Mouse (Mus musculus) spleen, postnatal 10 days (tissue): ENCODE results near the gene Keap1.

ENCODE experiments used
- DNase-seq, 2 experiments: peaks; one replicate each; pipeline ENCODE4 v3.0.0; 2021 to 2022; ENCODE audit warnings: low spot score in 2 of 2

Keap1 gene

DNA sequence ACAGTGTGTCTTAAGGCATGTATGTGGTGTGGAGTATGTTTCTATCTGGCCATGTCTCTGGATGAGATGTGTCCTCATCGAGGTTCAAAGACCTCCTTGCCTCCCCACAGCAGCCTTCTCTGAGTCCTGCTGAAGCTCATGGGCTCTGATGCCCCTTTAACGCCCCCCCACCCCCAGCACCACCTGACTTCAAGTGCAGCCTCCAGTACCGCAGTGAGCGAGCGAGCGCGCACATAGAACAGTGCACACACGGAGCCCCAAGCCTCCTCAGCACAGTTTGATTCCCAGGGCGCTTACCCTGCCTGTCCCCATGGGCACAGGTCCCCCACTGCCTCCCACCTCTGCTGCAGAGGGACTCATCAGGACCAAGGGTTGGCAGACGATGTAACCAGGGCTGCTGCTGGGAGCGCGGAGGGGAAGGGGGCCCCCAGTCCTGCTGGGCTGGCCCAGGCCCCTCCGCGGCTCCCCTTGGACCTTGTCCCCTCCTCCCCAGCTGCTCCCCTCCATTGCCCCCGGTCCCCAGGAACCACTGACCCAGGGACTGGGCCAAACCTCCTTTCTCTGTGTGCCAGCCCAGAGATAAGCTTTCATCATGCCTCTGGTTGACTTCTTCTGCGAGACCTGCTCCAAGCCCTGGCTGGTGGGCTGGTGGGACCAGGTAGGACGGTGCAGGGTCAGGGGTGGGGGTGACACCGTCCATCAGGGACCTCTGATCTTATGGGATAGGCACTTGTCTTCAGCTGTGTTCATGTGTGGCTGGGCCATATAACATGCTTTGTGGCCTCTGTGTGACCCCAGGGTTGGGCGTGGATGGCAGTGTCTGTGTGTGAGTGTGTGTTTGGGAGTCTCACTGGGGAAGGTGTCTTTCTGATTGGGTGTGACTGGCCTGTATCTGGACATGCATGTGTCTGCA is 42.4 kb downstream of the Keap1 start:
- no peak for DNase-seq

GRCm38 (mm10) chr9:21195736-21196505 is 43.2 kb downstream of the Keap1 start:
- DNase-seq = peak in 1 of 2 experiments; percentile 39

DNA sequence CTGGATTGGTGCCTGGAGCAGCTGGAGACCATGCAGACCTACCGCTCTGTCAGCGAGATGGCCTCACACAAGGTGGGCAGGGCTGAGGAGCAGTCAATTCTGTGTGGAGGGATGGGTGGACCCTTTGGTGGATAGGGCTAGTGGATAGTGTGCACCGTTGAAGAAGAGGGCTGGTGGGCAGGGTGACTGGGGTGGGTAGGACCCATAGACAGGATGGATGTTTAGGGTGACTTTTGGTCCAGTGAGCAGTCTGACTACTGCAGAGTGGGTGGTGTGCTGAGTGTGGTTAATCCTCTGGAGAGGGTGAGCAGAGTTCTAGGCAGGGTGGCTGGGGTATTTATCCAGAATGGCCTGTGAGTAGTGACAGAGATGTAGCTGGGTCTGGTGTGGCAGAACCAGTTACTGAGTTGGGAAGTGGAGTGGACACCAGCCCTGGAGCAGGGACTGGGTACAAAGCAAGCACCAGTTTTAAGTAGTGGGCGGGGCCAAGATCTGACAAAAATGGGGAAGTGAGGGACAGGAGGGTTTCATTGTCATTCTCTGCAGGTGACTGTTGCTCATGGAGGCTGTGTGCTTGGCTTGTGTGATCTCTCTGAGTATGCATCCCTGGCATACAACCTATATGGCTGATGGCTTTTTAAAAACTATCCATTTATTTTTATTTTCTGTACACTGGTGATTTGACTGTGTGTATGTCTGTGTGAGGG is 44.2 kb downstream of the Keap1 start:
- DNase-seq = peak in 1 of 2 experiments; percentile 73

- no peak for DNase-seq
Measured at GRCm38 (mm10) chr9:21193786-21194185, 45.4 kb downstream of the Keap1 start.

DNA sequence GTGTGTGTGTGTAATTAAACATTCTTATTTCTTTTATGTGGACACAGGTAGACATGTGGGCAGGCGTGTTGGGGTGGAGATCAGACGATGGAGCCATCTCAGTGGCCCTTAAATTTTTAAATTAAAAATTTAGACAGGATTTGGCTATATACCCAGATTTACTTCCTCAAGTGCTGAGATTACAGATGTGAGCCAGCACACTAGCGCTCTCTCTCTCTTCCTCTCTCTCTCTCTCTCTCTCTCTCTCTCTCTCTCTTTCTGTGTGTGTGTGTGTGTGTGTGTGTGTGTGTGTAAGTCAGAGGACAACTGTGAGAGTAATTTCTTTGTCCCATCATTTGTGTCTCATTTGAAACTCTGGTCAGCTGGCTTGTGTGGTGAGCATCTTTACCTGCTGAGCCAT is 48.5 kb downstream of the Keap1 start:
- DNase-seq = no peak

DNA sequence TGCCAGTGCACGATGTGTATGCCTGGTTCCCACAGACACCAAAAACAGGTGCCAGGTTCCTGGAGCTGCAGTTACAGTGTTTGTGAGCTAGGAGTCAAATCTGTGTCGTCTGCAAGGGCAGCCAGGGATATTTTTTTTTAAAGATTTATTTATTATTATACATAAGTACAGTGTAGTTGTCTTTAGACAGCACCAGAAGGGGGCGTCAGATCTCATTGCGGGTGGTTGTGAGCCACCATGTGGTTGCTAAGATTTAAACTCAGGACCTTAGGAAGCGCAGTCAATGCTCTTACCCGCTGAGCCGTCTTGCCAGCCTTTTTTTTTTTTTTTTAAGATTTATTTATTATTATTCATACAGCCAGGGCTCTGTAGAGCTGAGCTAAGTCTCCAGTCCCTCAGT is 49.3 kb downstream of the Keap1 start:
- peak in 1 of 2 experiments; percentile 61 for DNase-seq

DNA sequence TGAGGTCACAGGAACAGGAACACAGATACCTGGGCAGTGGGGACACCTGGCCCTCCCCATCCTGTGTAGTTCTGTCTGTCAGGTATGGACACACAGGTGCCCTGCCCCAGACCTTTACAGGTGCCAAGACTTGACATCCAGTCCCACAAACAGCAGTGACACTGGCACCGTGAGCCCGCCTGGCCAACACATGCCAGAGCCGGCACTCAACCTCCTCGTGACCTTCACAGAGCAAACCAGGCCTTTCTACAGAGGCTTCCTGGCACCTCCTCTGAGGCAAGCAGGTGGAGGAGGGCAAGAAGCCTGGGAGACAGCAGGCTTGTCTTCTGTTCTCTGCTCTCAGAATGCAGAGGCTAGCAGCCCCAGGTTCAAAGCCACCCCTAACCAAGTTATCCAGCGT is 53.7 kb downstream of the Keap1 start:
- no peak for DNase-seq

GRCm38 (mm10) chr9:21184733-21185132 is 54.4 kb downstream of the Keap1 start:
- DNase-seq = no peak

DNA sequence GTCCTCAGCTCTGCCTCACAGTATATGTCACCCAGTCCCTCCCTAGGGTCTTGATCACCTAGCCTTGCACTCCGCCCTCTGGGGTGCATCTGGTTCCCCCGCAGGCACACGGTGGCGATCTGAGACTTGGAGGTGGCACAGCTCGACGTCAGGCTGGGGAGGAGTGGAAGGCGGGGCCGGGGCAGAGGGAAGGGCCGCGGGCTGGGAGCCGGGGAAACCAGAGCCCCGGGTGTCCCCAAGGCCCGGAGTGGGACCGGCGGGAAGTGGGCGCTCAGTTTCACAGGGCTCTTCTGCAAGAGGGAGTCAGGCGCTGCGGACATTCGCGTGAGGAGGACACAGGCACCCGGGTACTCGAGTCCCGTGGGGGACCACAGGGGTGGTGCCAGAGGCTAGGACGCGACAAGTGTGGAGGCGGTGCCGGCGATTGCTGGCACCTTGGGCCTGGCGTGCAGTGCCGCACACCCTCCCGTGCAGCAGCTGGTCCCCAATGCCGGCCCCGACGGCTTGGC is 55.2 kb downstream of the Keap1 start:
- peak; percentile 61 to 78 for DNase-seq

- no peak for DNase-seq
Measured at GRCm38 (mm10) chr9:21183421-21183820, 55.7 kb downstream of the Keap1 start.

DNA sequence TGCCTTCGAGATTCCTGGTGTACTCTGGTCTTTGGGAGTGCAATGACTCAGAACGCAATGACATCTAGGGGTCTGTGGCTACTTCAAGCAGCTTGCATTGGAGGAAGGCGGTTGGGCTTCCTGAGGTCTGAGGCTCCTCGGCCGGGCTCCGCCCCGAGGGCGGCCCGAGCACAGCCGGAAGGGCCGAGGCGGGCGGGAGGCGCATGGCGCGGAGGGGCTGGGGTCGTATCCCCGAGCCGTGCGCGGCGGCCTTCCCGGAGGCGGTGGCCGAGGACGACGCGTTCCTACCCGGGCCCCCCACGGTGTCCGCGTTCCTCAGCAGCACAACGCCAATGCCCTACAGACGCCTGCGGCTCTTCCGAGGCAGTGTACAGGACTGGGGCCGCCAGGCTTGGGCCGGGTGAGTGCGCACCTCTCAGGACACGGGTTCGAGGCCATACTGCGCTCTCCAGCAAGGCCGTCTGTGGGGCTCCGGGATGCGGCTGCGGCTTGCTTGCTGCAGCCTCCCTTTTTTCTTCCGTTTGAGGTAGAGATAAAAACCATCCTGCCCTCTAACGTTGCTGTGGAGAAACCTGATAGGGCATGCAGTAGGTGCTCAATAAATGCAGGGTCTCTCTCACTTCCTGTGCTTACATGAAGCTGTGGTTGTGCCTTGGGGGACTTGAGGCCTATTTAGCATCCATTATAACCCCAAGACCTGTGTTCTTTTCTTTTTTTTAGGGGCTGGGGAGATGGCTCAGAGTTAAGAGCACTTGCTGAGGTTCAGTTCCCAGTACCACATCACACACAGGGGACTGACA is 57.5 kb downstream of the Keap1 start:
- DNase-seq = peak in 1 of 2 experiments; percentile 34

GRCm38 (mm10) chr9:21180841-21181240 is 58.3 kb downstream of the Keap1 start:
- no peak for DNase-seq

DNA sequence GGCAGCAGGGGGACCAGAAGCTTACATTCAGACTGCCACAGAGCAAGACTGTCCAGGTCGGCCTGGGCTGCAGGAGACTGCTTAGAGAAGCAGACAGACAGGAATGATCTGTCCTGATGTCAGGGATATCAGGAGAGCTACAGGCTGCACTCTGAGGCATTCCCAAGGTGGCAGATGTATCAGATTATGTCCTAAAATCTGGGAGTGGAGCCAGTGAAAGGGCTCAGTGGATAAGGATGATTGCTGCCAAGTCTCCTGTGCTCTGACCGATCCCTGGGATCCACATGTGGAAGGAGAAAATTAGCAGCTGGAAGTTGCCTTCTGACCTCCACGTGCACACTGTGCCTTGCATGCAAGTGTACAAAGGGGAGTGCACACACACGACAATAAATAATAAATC is 58.8 kb downstream of the Keap1 start:
- no peak for DNase-seq
